In the genomic region with DNA sequence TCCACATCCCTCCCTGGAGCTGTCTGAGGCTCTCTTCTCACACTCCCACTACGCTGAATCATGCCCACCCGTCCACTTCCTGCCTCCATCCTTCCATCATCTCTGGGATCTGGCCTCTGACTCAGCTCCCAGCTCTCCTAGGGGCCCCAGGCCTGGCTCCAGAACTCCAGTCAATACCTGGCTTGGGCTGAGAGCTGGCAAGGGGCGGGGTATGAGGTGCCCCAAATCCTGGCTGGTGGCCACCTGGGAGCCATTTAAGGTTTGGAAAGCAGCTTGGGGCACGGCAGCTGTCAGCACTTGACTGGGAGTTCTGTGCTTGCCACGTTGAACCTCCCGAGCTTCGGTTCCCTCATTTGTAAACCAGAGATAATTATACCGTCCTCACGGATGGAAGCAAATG, we compare ENCODE assay signal across 9 mouse cellular contexts. TPM values are rescaled to one million over a fixed set of nuclear protein-coding genes. Genes with fewer than 3 reads are reported as not detected.
DNase-seq lines count a peak whose midpoint lies in the region; ATAC-seq lines count a peak whose summit lies in the region.
"Had no signal": no experiment of that assay in that cellular context is flagged by ENCODE, and none has a peak within 500 bp of the region (broad histone marks: within the 10 kb centered on the region; RNA-seq: fewer than 3 reads in every experiment).

No protein-coding gene starts in this region.

- no peak overlapping the region for H3K4me3 ChIP-seq in neural tube, embryonic 13.5 days
- no peak overlapping the region for H3K4me3 ChIP-seq in forebrain, embryonic 15.5 days
- no peak overlapping the region for H3K4me3 ChIP-seq in liver, embryonic 11.5 days (ENCODE audit: low read depth, low read length)
- H3K4me3 ChIP-seq in midbrain, embryonic 10.5 days: no peak overlapping the region

- peaks cover 36% of the 10 kb centered on the region for H3K27me3 ChIP-seq in neural tube, embryonic 13.5 days
- peaks cover 21% of the 10 kb centered on the region for H3K27me3 ChIP-seq in forebrain, embryonic 15.5 days
- peaks cover 36% of the 10 kb centered on the region for H3K27me3 ChIP-seq in liver, embryonic 11.5 days (replicated peaks; ENCODE audit: control insufficient read depth, insufficient read depth, low read length)
- H3K27me3 ChIP-seq in midbrain, embryonic 10.5 days (ENCODE audit: low read depth, poor library complexity, severe bottlenecking): peaks cover 38% of the 10 kb centered on the region

- H3K36me3 ChIP-seq in neural tube, embryonic 13.5 days: peaks cover 37% of the 10 kb centered on the region
- no peaks in the 10 kb centered on the region for H3K36me3 ChIP-seq in forebrain, embryonic 15.5 days
- H3K36me3 ChIP-seq in liver, embryonic 11.5 days (ENCODE audit: control insufficient read depth, insufficient read depth, low read length): no peaks in the 10 kb centered on the region
- peaks cover 3% of the 10 kb centered on the region; the same call in 1 of the 2 replicates for H3K36me3 ChIP-seq in midbrain, embryonic 10.5 days

- 61% methylated on average over 9 of the region's 9 CpGs for WGBS in neural tube, embryonic 13.5 days
- 36% methylated on average over 9 of the region's 9 CpGs for WGBS in forebrain, embryonic 15.5 days
- WGBS in liver, embryonic 11.5 days: 72% methylated on average over 9 of the region's 9 CpGs
- WGBS in midbrain, embryonic 10.5 days: 87% methylated on average over 9 of the region's 9 CpGs

- no peaks in the 10 kb centered on the region for H3K9me3 ChIP-seq in neural tube, embryonic 13.5 days
- H3K9me3 ChIP-seq in forebrain, embryonic 15.5 days: no peaks in the 10 kb centered on the region
- no peaks in the 10 kb centered on the region for H3K9me3 ChIP-seq in liver, embryonic 11.5 days (ENCODE audit: control insufficient read depth, low read length)
- no peaks in the 10 kb centered on the region for H3K9me3 ChIP-seq in midbrain, embryonic 10.5 days (replicated peaks)

- no peak overlapping the region for H3K9ac ChIP-seq in neural tube, embryonic 13.5 days
- H3K9ac ChIP-seq in forebrain, embryonic 15.5 days (replicated peaks): no peak overlapping the region
- H3K9ac ChIP-seq in liver, embryonic 11.5 days (ENCODE audit: low read depth, low read length): no peak overlapping the region

- peaks cover 28% of the 10 kb centered on the region for H3K4me1 ChIP-seq in neural tube, embryonic 13.5 days (replicated peaks)
- H3K4me1 ChIP-seq in forebrain, embryonic 15.5 days: peaks cover 24% of the 10 kb centered on the region
- 0 out of 2 replicates have a peak, but pooled peaks cover 4% of the 10 kb centered on the region for H3K4me1 ChIP-seq in liver, embryonic 11.5 days (replicated peaks; ENCODE audit: control insufficient read depth, insufficient read depth, low read length)
- H3K4me1 ChIP-seq in midbrain, embryonic 10.5 days: peaks cover 16% of the 10 kb centered on the region

- DNase-seq in neural tube, embryonic 10.5 days (ENCODE audit: extremely low spot score, low spot score): no peak
- peak; percentile 70 to 74 for DNase-seq in heart, postnatal 36 days
- DNase-seq in skeletal muscle tissue, adult 2 months (ENCODE audit: low read depth, low spot score): peak; percentile 88
- DNase-seq in liver, embryonic 11.5 days (ENCODE audit: low spot score): no peak
- DNase-seq in midbrain, embryonic 10.5 days (ENCODE audit: low spot score): no peak

- 0 out of 2 replicates have a peak overlapping the region, but pooled peaks have one; percentile 33 for H3K27ac ChIP-seq in neural tube, embryonic 13.5 days (replicated peaks)
- H3K27ac ChIP-seq in forebrain, embryonic 15.5 days (replicated peaks): peak overlapping the region; percentile 69
- H3K27ac ChIP-seq in liver, embryonic 11.5 days (ENCODE audit: low read depth, low read length): no peak overlapping the region
- H3K27ac ChIP-seq in midbrain, embryonic 10.5 days (replicated peaks): no peak overlapping the region

- intact Hi-C loops in heart, postnatal 36 days (cut with DNase I): no loop called here

- H3K4me2 ChIP-seq in neural tube, embryonic 13.5 days: no peak overlapping the region
- H3K4me2 ChIP-seq in forebrain, embryonic 15.5 days (replicated peaks): no peak overlapping the region
- no peak overlapping the region for H3K4me2 ChIP-seq in liver, embryonic 11.5 days

- ATAC-seq in neural tube, embryonic 13.5 days (ENCODE audit: low read depth): no peak
- peak; percentile 39 for ATAC-seq in forebrain, embryonic 15.5 days (replicated peaks)
- ATAC-seq in liver, embryonic 11.5 days (replicated peaks; ENCODE audit: low FRiP score): no peak
- ATAC-seq in CD4-positive, CD25-positive, alpha-beta regulatory T cell, adult 4 months: no peak

RNA-seq across cellular contexts. Expression of gene Speg, which starts 18.0 kb away (rescaled TPM):
- polyA plus RNA-seq in neural tube, embryonic 13.5 days (2015; fragmentation: Nextera tagmentation; extraction: Ambion mirVana): 17.8 and 21.4 TPM in 2 replicates
- 9.9 and 11.4 TPM in 2 replicates for polyA plus RNA-seq in forebrain, embryonic 15.5 days (2015; fragmentation: Nextera tagmentation; extraction: Ambion mirVana)
- total RNA-seq in heart, postnatal 36 days (2021): 100 to 1,000 TPM; 120 to 128 TPM
- 24.8 and 32.3 TPM in 2 replicates for polyA plus RNA-seq in liver, embryonic 11.5 days (2014; fragmentation: Nextera tagmentation; extraction: Ambion mirVana)
- 23.6 and 26.9 TPM in 2 replicates for polyA plus RNA-seq in midbrain, embryonic 10.5 days (2016; fragmentation: Nextera tagmentation; extraction: Ambion mirVana)
- under 1 TPM in 1 of 2 experiments, not detected in 1; 0.03 TPM for polyA plus RNA-seq in CD4-positive, CD25-positive, alpha-beta regulatory T cell, adult 4 months (2017; shearing (Covaris generic))

RNA-seq across cellular contexts. Expression of gene Des, which starts 33.0 kb away (rescaled TPM):
- 3.3 and 7.7 TPM in 2 replicates for polyA plus RNA-seq in neural tube, embryonic 13.5 days (2015; fragmentation: Nextera tagmentation; extraction: Ambion mirVana)
- polyA plus RNA-seq in forebrain, embryonic 15.5 days (2015; fragmentation: Nextera tagmentation; extraction: Ambion mirVana): 1.0 and 1.2 TPM in 2 replicates
- total RNA-seq in heart, postnatal 36 days (2021): 1,000 to 10,000 TPM; 1,347 to 1,420 TPM
- polyA plus RNA-seq in liver, embryonic 11.5 days (2014; fragmentation: Nextera tagmentation; extraction: Ambion mirVana): 13.3 and 14.5 TPM in 2 replicates
- polyA plus RNA-seq in midbrain, embryonic 10.5 days (2016; fragmentation: Nextera tagmentation; extraction: Ambion mirVana): 1.1 and 2.8 TPM in 2 replicates
- not detected for polyA plus RNA-seq in CD4-positive, CD25-positive, alpha-beta regulatory T cell, adult 4 months (2017; shearing (Covaris generic))
- total RNA-seq: hematopoietic stem cell, adult 5-6 weeks had no signal

RNA-seq across cellular contexts. Expression of gene Gmppa, which starts 42.6 kb away (rescaled TPM):
- polyA plus RNA-seq in neural tube, embryonic 13.5 days (2015; fragmentation: Nextera tagmentation; extraction: Ambion mirVana): 74.4 and 75.9 TPM in 2 replicates
- 62.3 and 77.8 TPM in 2 replicates for polyA plus RNA-seq in forebrain, embryonic 15.5 days (2015; fragmentation: Nextera tagmentation; extraction: Ambion mirVana)
- 10 to 100 TPM; 35.5 to 39.9 TPM for total RNA-seq in heart, postnatal 36 days (2021)
- polyA plus RNA-seq in liver, embryonic 11.5 days (2014; fragmentation: Nextera tagmentation; extraction: Ambion mirVana): 64.0 and 69.1 TPM in 2 replicates
- 70.2 and 73.1 TPM in 2 replicates for polyA plus RNA-seq in midbrain, embryonic 10.5 days (2016; fragmentation: Nextera tagmentation; extraction: Ambion mirVana)
- polyA plus RNA-seq in CD4-positive, CD25-positive, alpha-beta regulatory T cell, adult 4 months (2017; shearing (Covaris generic)): 10 to 100 TPM; 57.0 to 91.3 TPM

RNA-seq across cellular contexts. Expression of gene Asic4, which starts 57.1 kb away (rescaled TPM):
- polyA plus RNA-seq in neural tube, embryonic 13.5 days (2015; fragmentation: Nextera tagmentation; extraction: Ambion mirVana): 28.7 and 28.8 TPM in 2 replicates
- 2.8 and 4.1 TPM in 2 replicates for polyA plus RNA-seq in forebrain, embryonic 15.5 days (2015; fragmentation: Nextera tagmentation; extraction: Ambion mirVana)
- not detected for total RNA-seq in heart, postnatal 36 days (2021)
- 0.56 and 0.65 TPM in 2 replicates for polyA plus RNA-seq in liver, embryonic 11.5 days (2014; fragmentation: Nextera tagmentation; extraction: Ambion mirVana)
- polyA plus RNA-seq in midbrain, embryonic 10.5 days (2016; fragmentation: Nextera tagmentation; extraction: Ambion mirVana): 6.1 and 17.7 TPM in 2 replicates
- polyA plus RNA-seq in CD4-positive, CD25-positive, alpha-beta regulatory T cell, adult 4 months (2017; shearing (Covaris generic)): not detected
- total RNA-seq: hematopoietic stem cell, adult 5-6 weeks had no signal

Comparison
In these comparisons a context has a peak if more than half of its experiments do, and no peak if none do; other contexts are left out.
1. H3K27ac ChIP-seq: peak in neural tube, embryonic 13.5 days (single experiment) and forebrain, embryonic 15.5 days (single experiment); none in liver, embryonic 11.5 days (single experiment) and midbrain, embryonic 10.5 days (single experiment).
2. DNase-seq: peak in heart, postnatal 36 days (2 of 2) and skeletal muscle tissue, adult 2 months (single experiment); none in neural tube, embryonic 10.5 days (single experiment), liver, embryonic 11.5 days (single experiment) and midbrain, embryonic 10.5 days (single experiment).
3. RNA of gene Speg, which starts 18.0 kb away (polyA plus RNA-seq): 24.8 to 32.3 TPM in liver, embryonic 11.5 days, 23.6 to 26.9 TPM in midbrain, embryonic 10.5 days, 17.8 to 21.4 TPM in neural tube, embryonic 13.5 days and 9.9 to 11.4 TPM in forebrain, embryonic 15.5 days; 0.03 TPM in CD4-positive, CD25-positive, alpha-beta regulatory T cell, adult 4 months; every median in the first group is over 10 times any median in the second.